Mouse (Mus musculus): ENCODE measurements around the gene Gpsm3.

DNA sequence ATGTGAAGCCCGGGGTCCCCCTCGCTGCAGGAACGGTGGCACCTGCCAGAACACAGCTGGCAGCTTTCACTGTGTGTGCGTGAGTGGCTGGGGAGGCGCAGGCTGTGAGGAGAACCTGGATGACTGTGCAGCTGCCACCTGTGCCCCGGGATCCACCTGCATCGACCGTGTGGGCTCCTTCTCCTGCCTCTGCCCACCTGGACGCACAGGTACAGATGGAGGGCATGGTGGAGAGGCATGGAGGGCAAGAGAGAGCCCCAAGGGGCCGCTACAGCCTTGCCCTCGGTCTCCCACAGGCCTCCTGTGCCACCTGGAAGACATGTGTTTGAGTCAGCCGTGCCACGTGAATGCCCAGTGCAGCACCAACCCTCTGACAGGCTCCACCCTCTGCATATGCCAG, 21.2 kb upstream of the Gpsm3 start:
- TF ChIP-seq GATA1 (IDR thresholded peaks at IDR 0.05; ENCODE audit: borderline replicate concordance, low read length) (no peak), FLI1 (IDR thresholded peaks at IDR 0.05; ENCODE audit: low read length) (no peak)

Data from megakaryocyte, embryonic 14.5 days (primary cell).